Mouse (Mus musculus): ENCODE results near the gene Zfp804a. TPM values are rescaled to one million over a fixed set of nuclear protein-coding genes. Genes with fewer than 3 reads are reported as not detected.

Zfp804a gene
- polyA plus RNA-seq, 1 experiment = not detected

- no peaks in the 10 kb centered on the region for H3K27me3 ChIP-seq (ENCODE audit: control insufficient read depth, insufficient read depth, insufficient read length)
- TF ChIP-seq USF1 (IDR thresholded peaks at IDR 0.05; ENCODE audit: low read depth) (no peak), POLR2A (IDR thresholded peaks at IDR 0.05; ENCODE audit: insufficient read length, low read depth) (no peak), MYOD1 (IDR thresholded peaks at IDR 0.05; ENCODE audit: control insufficient read depth in 1 of 3, insufficient read length in 2 of 3, low read depth in 2 of 3) (no peak), TCF3 (IDR thresholded peaks at IDR 0.05; ENCODE audit: insufficient read length, low read depth) (no peak), MYOG (IDR thresholded peaks at IDR 0.05; ENCODE audit: control insufficient read depth in 1 of 3, insufficient read depth in 1 of 3, insufficient read length in 2 of 3, low read depth in 2 of 3) (no peak), POLR2AphosphoS2 (IDR thresholded peaks at IDR 0.05; ENCODE audit: insufficient read length, low read depth) (no peak), CEBPB (IDR thresholded peaks at IDR 0.05; ENCODE audit: insufficient read depth, poor library complexity, severe bottlenecking) (no peak), TCF12 (IDR thresholded peaks at IDR 0.05; ENCODE audit: insufficient read depth, poor library complexity, severe bottlenecking) (no peak), SRF (IDR thresholded peaks at IDR 0.05; ENCODE audit: control insufficient read depth, insufficient read length, low read depth) (no peak), REST (IDR thresholded peaks at IDR 0.05; ENCODE audit: insufficient read depth, insufficient read length) (no peak), MAX (IDR thresholded peaks at IDR 0.05; ENCODE audit: low read depth) (no peak), E2F4 (IDR thresholded peaks at IDR 0.05; ENCODE audit: insufficient read depth) (no peak)
- no peaks in the 10 kb centered on the region for H3K36me3 ChIP-seq (ENCODE audit: control insufficient read depth, insufficient read depth)
- H3ac ChIP-seq (ENCODE audit: control insufficient read depth, insufficient read length) = no peak overlapping the region
- H3K4me2 ChIP-seq (ENCODE audit: low read depth) = no peak overlapping the region
- no peak overlapping the region for H3K4me3 ChIP-seq
- H3K79me2 ChIP-seq (ENCODE audit: control insufficient read depth, insufficient read depth) = no peaks in the 10 kb centered on the region
Observed at GRCm38 (mm10) chr2:82181010-82181409, 128.0 kb downstream of the Zfp804a start.

GRCm38 (mm10) chr2:82199901-82200300, 146.9 kb downstream of the Zfp804a start:
- TF ChIP-seq TCF3 (IDR thresholded peaks at IDR 0.05; ENCODE audit: insufficient read length, low read depth) (no peak), SRF (IDR thresholded peaks at IDR 0.05; ENCODE audit: control insufficient read depth, insufficient read length, low read depth) (no peak), POLR2AphosphoS2 (IDR thresholded peaks at IDR 0.05; ENCODE audit: insufficient read length, low read depth) (no peak), REST (IDR thresholded peaks at IDR 0.05; ENCODE audit: insufficient read depth, insufficient read length) (no peak), TCF12 (IDR thresholded peaks at IDR 0.05; ENCODE audit: insufficient read depth, poor library complexity, severe bottlenecking) (no peak), MAX (IDR thresholded peaks at IDR 0.05; ENCODE audit: low read depth) (no peak), MYOG (IDR thresholded peaks at IDR 0.05; ENCODE audit: control insufficient read depth in 1 of 3, insufficient read depth in 1 of 3, insufficient read length in 2 of 3, low read depth in 2 of 3) (no peak), E2F4 (IDR thresholded peaks at IDR 0.05; ENCODE audit: insufficient read depth) (no peak), MYOD1 (IDR thresholded peaks at IDR 0.05; ENCODE audit: control insufficient read depth in 1 of 3, insufficient read length in 2 of 3, low read depth in 2 of 3) (no peak), POLR2A (IDR thresholded peaks at IDR 0.05; ENCODE audit: insufficient read length, low read depth) (no peak), CEBPB (IDR thresholded peaks at IDR 0.05; ENCODE audit: insufficient read depth, poor library complexity, severe bottlenecking) (no peak), USF1 (IDR thresholded peaks at IDR 0.05; ENCODE audit: low read depth) (no peak)
- Histone ChIP-seq H3ac (ENCODE audit: control insufficient read depth, insufficient read length) (no peak overlapping the region), H3K79me2 (ENCODE audit: control insufficient read depth, insufficient read depth) (no peaks in the 10 kb centered on the region), H3K27me3 (ENCODE audit: control insufficient read depth, insufficient read depth, insufficient read length) (no peaks in the 10 kb centered on the region), H3K36me3 (ENCODE audit: control insufficient read depth, insufficient read depth) (no peaks in the 10 kb centered on the region), H3K4me2 (ENCODE audit: low read depth) (no peak overlapping the region), H3K4me3 (no peak overlapping the region)

DNA sequence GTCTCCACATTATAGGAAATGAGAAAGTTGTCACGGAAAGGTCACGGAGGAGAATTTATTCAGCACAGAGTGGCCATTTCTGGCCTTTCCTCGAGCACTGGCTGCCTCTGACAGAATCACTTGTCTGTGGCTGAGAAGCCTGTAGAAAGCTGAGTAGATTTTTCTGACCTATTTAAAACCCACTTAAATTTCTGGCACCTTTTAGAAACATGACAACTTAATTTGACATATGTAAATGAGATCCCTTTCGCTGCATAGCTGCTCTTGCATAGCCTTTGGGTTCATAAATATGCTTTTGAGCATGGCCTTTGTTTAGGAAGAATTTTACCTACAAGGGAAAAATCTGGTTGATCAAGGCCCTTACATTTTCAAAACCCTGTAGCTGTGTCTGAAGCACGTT, 147.6 kb downstream of the Zfp804a start:
- H3K36me3 ChIP-seq (ENCODE audit: control insufficient read depth, insufficient read depth) = no peaks in the 10 kb centered on the region
- no peak overlapping the region for H3ac ChIP-seq (ENCODE audit: control insufficient read depth, insufficient read length)
- H3K4me2 ChIP-seq (ENCODE audit: low read depth) = no peak overlapping the region
- no peaks in the 10 kb centered on the region for H3K27me3 ChIP-seq (ENCODE audit: control insufficient read depth, insufficient read depth, insufficient read length)
- no peak overlapping the region for H3K4me3 ChIP-seq
- TF ChIP-seq MYOG (IDR thresholded peaks at IDR 0.05; ENCODE audit: control insufficient read depth in 1 of 3, insufficient read depth in 1 of 3, insufficient read length in 2 of 3, low read depth in 2 of 3) = no peak
- TF ChIP-seq TCF12 (IDR thresholded peaks at IDR 0.05; ENCODE audit: insufficient read depth, poor library complexity, severe bottlenecking) = no peak
- no peak for TF ChIP-seq MYOD1 (IDR thresholded peaks at IDR 0.05; ENCODE audit: control insufficient read depth in 1 of 3, insufficient read length in 2 of 3, low read depth in 2 of 3)
- TF ChIP-seq TCF3 (IDR thresholded peaks at IDR 0.05; ENCODE audit: insufficient read length, low read depth) = no peak
- TF ChIP-seq POLR2AphosphoS2 (IDR thresholded peaks at IDR 0.05; ENCODE audit: insufficient read length, low read depth) = no peak
- no peak for TF ChIP-seq CEBPB (IDR thresholded peaks at IDR 0.05; ENCODE audit: insufficient read depth, poor library complexity, severe bottlenecking)
- no peak for TF ChIP-seq USF1 (IDR thresholded peaks at IDR 0.05; ENCODE audit: low read depth)
- no peak for TF ChIP-seq POLR2A (IDR thresholded peaks at IDR 0.05; ENCODE audit: insufficient read length, low read depth)
- no peak for TF ChIP-seq MAX (IDR thresholded peaks at IDR 0.05; ENCODE audit: low read depth)
- no peak for TF ChIP-seq SRF (IDR thresholded peaks at IDR 0.05; ENCODE audit: control insufficient read depth, insufficient read length, low read depth)
- TF ChIP-seq E2F4 (IDR thresholded peaks at IDR 0.05; ENCODE audit: insufficient read depth) = no peak
- TF ChIP-seq REST (IDR thresholded peaks at IDR 0.05; ENCODE audit: insufficient read depth, insufficient read length) = no peak
- no peaks in the 10 kb centered on the region for H3K79me2 ChIP-seq (ENCODE audit: control insufficient read depth, insufficient read depth)

DNA sequence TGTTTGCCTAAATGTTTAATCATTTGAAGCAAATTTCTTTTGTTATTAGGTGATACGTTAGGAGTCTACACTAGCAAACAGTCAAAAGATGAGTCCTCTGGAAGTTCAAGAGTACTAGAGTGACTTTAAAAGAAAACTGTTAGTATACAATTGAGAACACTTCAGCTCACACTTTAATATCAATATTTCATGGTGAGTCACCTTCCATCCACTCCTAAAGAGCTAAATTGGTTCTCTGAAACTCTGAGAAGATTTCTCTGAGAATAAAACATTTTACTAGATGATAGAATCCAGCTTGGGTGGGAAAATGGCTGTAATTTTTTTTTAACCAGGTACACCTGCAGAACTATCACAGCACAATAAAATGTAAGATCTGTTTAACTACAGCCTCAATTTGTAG, 157.6 kb downstream of the Zfp804a start:
- H3K4me3 ChIP-seq = no peak overlapping the region
- H3K4me2 ChIP-seq (ENCODE audit: low read depth) = no peak overlapping the region
- no peaks in the 10 kb centered on the region for H3K79me2 ChIP-seq (ENCODE audit: control insufficient read depth, insufficient read depth)
- no peaks in the 10 kb centered on the region for H3K27me3 ChIP-seq (ENCODE audit: control insufficient read depth, insufficient read depth, insufficient read length)
- H3ac ChIP-seq (ENCODE audit: control insufficient read depth, insufficient read length) = no peak overlapping the region
- TF ChIP-seq MAX (IDR thresholded peaks at IDR 0.05; ENCODE audit: low read depth) (no peak), REST (IDR thresholded peaks at IDR 0.05; ENCODE audit: insufficient read depth, insufficient read length) (no peak), MYOG (IDR thresholded peaks at IDR 0.05; ENCODE audit: control insufficient read depth in 1 of 3, insufficient read depth in 1 of 3, insufficient read length in 2 of 3, low read depth in 2 of 3) (no peak), MYOD1 (IDR thresholded peaks at IDR 0.05; ENCODE audit: control insufficient read depth in 1 of 3, insufficient read length in 2 of 3, low read depth in 2 of 3) (no peak), TCF3 (IDR thresholded peaks at IDR 0.05; ENCODE audit: insufficient read length, low read depth) (no peak), POLR2AphosphoS2 (IDR thresholded peaks at IDR 0.05; ENCODE audit: insufficient read length, low read depth) (no peak), CEBPB (IDR thresholded peaks at IDR 0.05; ENCODE audit: insufficient read depth, poor library complexity, severe bottlenecking) (no peak), SRF (IDR thresholded peaks at IDR 0.05; ENCODE audit: control insufficient read depth, insufficient read length, low read depth) (no peak), POLR2A (IDR thresholded peaks at IDR 0.05; ENCODE audit: insufficient read length, low read depth) (no peak), E2F4 (IDR thresholded peaks at IDR 0.05; ENCODE audit: insufficient read depth) (no peak), USF1 (IDR thresholded peaks at IDR 0.05; ENCODE audit: low read depth) (no peak), TCF12 (IDR thresholded peaks at IDR 0.05; ENCODE audit: insufficient read depth, poor library complexity, severe bottlenecking) (no peak)
- no peaks in the 10 kb centered on the region for H3K36me3 ChIP-seq (ENCODE audit: control insufficient read depth, insufficient read depth)

Measured in myocyte (in vitro differentiated cells).